ENCODE assay signal across 32 mouse cellular contexts in the genomic region with DNA sequence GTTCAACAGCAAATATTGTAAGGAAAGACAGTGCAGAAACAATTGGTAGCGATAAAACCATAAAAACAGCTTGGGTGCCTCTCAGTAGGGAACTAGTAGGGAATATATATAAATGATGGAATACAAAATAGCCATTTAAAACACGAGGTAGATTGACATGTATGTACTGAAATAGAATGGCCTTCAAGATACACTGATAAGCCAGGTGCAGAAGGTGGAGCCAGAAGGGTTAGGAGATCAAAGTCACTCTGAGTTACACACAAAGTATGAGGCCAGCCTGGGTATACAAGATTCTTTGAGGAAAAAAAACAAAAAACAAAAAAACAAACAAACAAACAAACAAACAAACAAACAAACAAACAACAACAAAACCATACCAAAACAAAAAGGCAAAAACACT.
"Had no signal": no experiment of that assay in that cellular context is flagged by ENCODE, and none has a peak within 500 bp of the region (broad histone marks: within the 10 kb centered on the region; RNA-seq: fewer than 3 reads in every experiment).

No protein-coding gene starts in this region.

- H3K36me3 ChIP-seq: limb, embryonic 10.5 days; limb, embryonic 12.5 days; limb, embryonic 13.5 days; limb, embryonic 15.5 days; liver, embryonic 12.5 days; liver, embryonic 13.5 days; liver, embryonic 15.5 days; lung, embryonic 15.5 days; midbrain, embryonic 10.5 days; midbrain, embryonic 12.5 days; midbrain, embryonic 13.5 days; midbrain, embryonic 15.5 days; neural tube, embryonic 12.5 days had no signal

- ATAC-seq: liver, embryonic 12.5 days; liver, postnatal 0 days; lung, postnatal 0 days; midbrain, embryonic 13.5 days; midbrain, embryonic 15.5 days; midbrain, embryonic 16.5 days had no signal

- H3K4me3 ChIP-seq: limb, embryonic 10.5 days; limb, embryonic 12.5 days; limb, embryonic 13.5 days; limb, embryonic 15.5 days; liver, embryonic 12.5 days; liver, embryonic 13.5 days; liver, embryonic 15.5 days; lung, embryonic 15.5 days; megakaryocyte, embryonic 14.5 days; midbrain, embryonic 10.5 days; midbrain, embryonic 12.5 days; midbrain, embryonic 13.5 days; midbrain, embryonic 15.5 days; myocyte; neural tube, embryonic 12.5 days had no signal

- H3K9me3 ChIP-seq: limb, embryonic 10.5 days; limb, embryonic 12.5 days; limb, embryonic 13.5 days; limb, embryonic 15.5 days; liver, embryonic 12.5 days; liver, embryonic 13.5 days; liver, embryonic 15.5 days; lung, embryonic 15.5 days; midbrain, embryonic 10.5 days; midbrain, embryonic 12.5 days; midbrain, embryonic 13.5 days; midbrain, embryonic 15.5 days; neural tube, embryonic 12.5 days had no signal

- H3K9ac ChIP-seq: limb, embryonic 12.5 days; limb, embryonic 13.5 days; limb, embryonic 15.5 days; liver, embryonic 12.5 days; liver, embryonic 13.5 days; liver, embryonic 14.5 days; liver, embryonic 15.5 days; liver, postnatal 0 days; lung, embryonic 14.5 days; lung, embryonic 15.5 days; midbrain, embryonic 12.5 days; midbrain, embryonic 13.5 days; midbrain, embryonic 15.5 days; neural tube, embryonic 12.5 days had no signal

- H3K4me1 ChIP-seq: limb, embryonic 10.5 days; limb, embryonic 12.5 days; limb, embryonic 13.5 days; limb, embryonic 15.5 days; liver, embryonic 12.5 days; liver, embryonic 13.5 days; liver, embryonic 15.5 days; lung, embryonic 15.5 days; megakaryocyte, embryonic 14.5 days; midbrain, embryonic 10.5 days; midbrain, embryonic 12.5 days; midbrain, embryonic 13.5 days; midbrain, embryonic 15.5 days; neural tube, embryonic 12.5 days had no signal

- H3K4me2 ChIP-seq: limb, embryonic 12.5 days; limb, embryonic 13.5 days; limb, embryonic 15.5 days; liver, embryonic 11.5 days; liver, embryonic 12.5 days; liver, embryonic 13.5 days; liver, embryonic 15.5 days; lung, embryonic 14.5 days; lung, embryonic 15.5 days; midbrain, embryonic 11.5 days; midbrain, embryonic 12.5 days; midbrain, embryonic 13.5 days; midbrain, embryonic 15.5 days; neural tube, embryonic 12.5 days had no signal

- DNase-seq: left cerebral cortex, postnatal 4 days; liver; liver, embryonic 13.5 days; liver, postnatal 0 days; lung, adult 18-20 months; lung, adult 2 months; lung, embryonic 14.5 days; lung, postnatal 10 days; lung, postnatal 14 days; lung, postnatal 36 days; lung, postnatal 4 days; midbrain, embryonic 14.5 days had no signal

- H3K27me3 ChIP-seq: limb, embryonic 12.5 days; limb, embryonic 13.5 days; limb, embryonic 15.5 days; liver, embryonic 12.5 days; liver, embryonic 13.5 days; liver, embryonic 15.5 days; lung, embryonic 15.5 days; megakaryocyte, embryonic 14.5 days; midbrain, embryonic 12.5 days; midbrain, embryonic 13.5 days; midbrain, embryonic 15.5 days; neural tube, embryonic 12.5 days had no signal

- H3K27ac ChIP-seq: limb, embryonic 10.5 days; limb, embryonic 12.5 days; limb, embryonic 13.5 days; limb, embryonic 15.5 days; liver, embryonic 12.5 days; liver, embryonic 13.5 days; liver, embryonic 14.5 days; liver, embryonic 15.5 days; lung, embryonic 15.5 days; macrophage; midbrain, embryonic 10.5 days; midbrain, embryonic 12.5 days; midbrain, embryonic 13.5 days; midbrain, embryonic 15.5 days; neural tube, embryonic 12.5 days had no signal
